Mouse (Mus musculus): Measurements from ENCODE around the gene Tmem184b. TPM values are rescaled to one million over a fixed set of nuclear protein-coding genes. Genes with fewer than 3 reads are reported as not detected.

The Tmem184b gene
- polyA plus RNA-seq, 1 experiment from 2014 or later: 33.8 TPM

DNA sequence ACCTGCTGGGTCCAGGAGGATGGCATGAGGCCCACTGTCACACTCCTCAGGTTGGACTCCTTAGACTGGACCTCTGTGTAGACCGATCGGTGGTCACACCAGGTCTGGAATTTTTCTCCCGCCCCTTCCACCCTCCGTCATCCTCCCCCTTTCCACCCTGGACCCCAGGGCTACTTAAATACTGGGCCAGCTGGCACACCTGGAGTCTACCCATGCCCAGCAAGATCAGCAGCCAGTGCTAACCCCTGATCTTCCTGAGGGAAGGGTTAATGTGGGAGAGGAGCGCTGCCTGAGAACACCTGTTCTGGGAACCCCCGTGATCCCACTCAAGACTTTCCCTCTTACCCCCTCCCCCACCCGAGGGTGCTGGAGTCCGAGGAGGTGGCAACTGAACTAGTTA is 54.7 kb downstream of the Tmem184b start:
- WGBS: 78% methylated on average over 8 of the region's 8 CpGs
- Histone ChIP-seq H3K4me3 (ENCODE audit: low read depth, low read length) (peak overlapping the region; percentile 76), H3K27me3 (ENCODE audit: control insufficient read depth, insufficient read depth, low read length) (peaks cover 6% of the 10 kb centered on the region), H3K9me3 (ENCODE audit: control insufficient read depth, low read length) (no peaks in the 10 kb centered on the region), H3K36me3 (ENCODE audit: control insufficient read depth, insufficient read depth, low read length) (no peaks in the 10 kb centered on the region), H3K9ac (ENCODE audit: low read length) (no peak overlapping the region), H3K4me1 (ENCODE audit: control insufficient read depth, insufficient read depth, low read length) (peaks cover 5% of the 10 kb centered on the region; the same call in 1 of the 2 replicates), H3K27ac (ENCODE audit: low read depth, low read length) (no peak overlapping the region), H3K4me2 (peak overlapping the region; percentile 99)
- ATAC-seq (ENCODE audit: low FRiP score): no peak
- no peak for DNase-seq (ENCODE audit: low spot score, missing footprints)

DNA sequence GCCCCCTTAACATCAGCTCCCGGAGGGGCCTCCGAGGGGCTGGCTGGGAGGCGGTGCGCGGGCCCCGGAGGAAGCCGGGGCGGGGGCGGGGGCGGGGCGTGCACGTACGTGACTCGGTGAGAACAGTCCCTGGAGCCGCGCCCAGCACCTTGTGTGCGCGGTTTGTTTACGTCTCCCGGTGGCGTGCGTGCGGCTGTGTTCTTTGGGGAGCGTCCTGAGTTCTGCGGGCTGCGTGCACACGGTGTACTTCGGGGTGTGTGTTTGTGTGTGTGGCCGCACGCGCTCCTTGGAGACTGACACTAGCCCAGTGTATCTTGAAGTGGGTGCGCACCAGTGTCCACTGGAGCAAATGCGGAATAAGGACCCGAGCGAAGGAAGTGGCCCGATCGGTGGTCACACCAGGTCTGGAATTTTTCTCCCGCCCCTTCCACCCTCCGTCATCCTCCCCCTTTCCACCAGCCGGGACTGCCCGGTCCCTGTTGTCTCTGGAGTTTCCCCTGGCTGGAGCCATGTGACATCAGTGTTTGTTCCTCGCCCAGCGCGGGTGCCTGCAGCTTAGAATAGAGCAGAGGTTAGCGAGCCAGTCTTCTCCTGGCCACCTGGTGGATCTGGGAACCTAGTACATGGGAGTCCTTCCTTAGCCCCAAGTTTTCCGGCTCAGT is 55.4 kb downstream of the Tmem184b start:
- peak; percentile 51 for ATAC-seq (ENCODE audit: low FRiP score)
- H3K27me3 ChIP-seq (ENCODE audit: control insufficient read depth, insufficient read depth, low read length): peaks cover 6% of the 10 kb centered on the region

DNA sequence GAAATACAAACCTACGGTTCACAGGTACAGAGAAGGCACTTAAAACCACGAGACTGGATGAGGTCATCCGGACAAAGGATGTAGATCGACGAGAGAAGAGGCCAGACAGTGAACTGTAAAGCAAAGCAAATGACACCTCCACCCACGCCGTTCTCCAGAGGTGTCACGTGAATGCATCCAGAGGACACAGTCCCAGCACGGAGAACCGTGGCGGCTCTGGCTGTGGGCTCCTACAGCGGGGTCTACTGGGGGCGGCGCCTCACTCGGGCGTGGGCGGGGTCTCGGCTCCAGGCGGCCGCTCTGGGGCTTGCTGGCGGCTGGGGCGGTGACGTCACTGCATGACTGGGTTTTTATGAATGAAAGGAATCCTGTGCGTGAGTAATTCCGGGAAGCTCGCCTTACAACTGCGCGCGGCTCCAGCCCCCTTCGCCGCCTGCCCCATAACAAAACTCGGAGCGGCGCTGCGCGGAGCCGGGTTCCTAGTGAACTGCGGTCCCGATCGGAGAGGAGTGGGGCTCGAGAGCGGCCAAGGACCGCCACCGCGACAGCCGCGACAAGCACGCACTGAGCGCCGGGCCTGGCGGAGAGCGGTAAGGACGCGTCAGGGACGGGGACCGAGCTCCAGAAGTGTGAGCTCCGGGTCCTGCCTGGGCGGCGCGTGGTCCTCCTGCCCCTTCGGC is 56.1 kb downstream of the Tmem184b start:
- H3K36me3 ChIP-seq (ENCODE audit: control insufficient read depth, insufficient read depth, low read length): no peaks in the 10 kb centered on the region
- H3K9me3 ChIP-seq (ENCODE audit: control insufficient read depth, low read length): no peaks in the 10 kb centered on the region
- H3K4me1 ChIP-seq (ENCODE audit: control insufficient read depth, insufficient read depth, low read length): peaks cover 5% of the 10 kb centered on the region; the same call in 1 of the 2 replicates
- WGBS: under 1% methylated on average over 60 of the region's 61 CpGs
- DNase-seq (ENCODE audit: low spot score, missing footprints) (peak; percentile 99), ATAC-seq (ENCODE audit: low FRiP score) (peak; percentile 91)
- peak overlapping the region; percentile 99 for H3K4me2 ChIP-seq
- H3K27ac ChIP-seq (ENCODE audit: low read depth, low read length): peak overlapping the region; percentile 40
- peaks cover 6% of the 10 kb centered on the region for H3K27me3 ChIP-seq (ENCODE audit: control insufficient read depth, insufficient read depth, low read length)
- H3K4me3 ChIP-seq (ENCODE audit: low read depth, low read length): peak overlapping the region; percentile 76
- H3K9ac ChIP-seq (ENCODE audit: low read length): peak overlapping the region; percentile 73

More for the DNA sequence above, 55.4 kb downstream of the Tmem184b start:
- Histone ChIP-seq H3K36me3 (ENCODE audit: control insufficient read depth, insufficient read depth, low read length) (no peaks in the 10 kb centered on the region), H3K9ac (ENCODE audit: low read length) (peak overlapping the region; percentile 73), H3K4me1 (ENCODE audit: control insufficient read depth, insufficient read depth, low read length) (peaks cover 5% of the 10 kb centered on the region; the same call in 1 of the 2 replicates), H3K4me2 (peak overlapping the region; percentile 99), H3K9me3 (ENCODE audit: control insufficient read depth, low read length) (no peaks in the 10 kb centered on the region), H3K4me3 (ENCODE audit: low read depth, low read length) (peak overlapping the region; percentile 76), H3K27ac (ENCODE audit: low read depth, low read length) (peak overlapping the region; percentile 40; the same call in 1 of the 2 replicates)
- peak; percentile 94 for DNase-seq (ENCODE audit: low spot score, missing footprints)
- 1% methylated on average over 44 of the region's 46 CpGs for WGBS

DNA sequence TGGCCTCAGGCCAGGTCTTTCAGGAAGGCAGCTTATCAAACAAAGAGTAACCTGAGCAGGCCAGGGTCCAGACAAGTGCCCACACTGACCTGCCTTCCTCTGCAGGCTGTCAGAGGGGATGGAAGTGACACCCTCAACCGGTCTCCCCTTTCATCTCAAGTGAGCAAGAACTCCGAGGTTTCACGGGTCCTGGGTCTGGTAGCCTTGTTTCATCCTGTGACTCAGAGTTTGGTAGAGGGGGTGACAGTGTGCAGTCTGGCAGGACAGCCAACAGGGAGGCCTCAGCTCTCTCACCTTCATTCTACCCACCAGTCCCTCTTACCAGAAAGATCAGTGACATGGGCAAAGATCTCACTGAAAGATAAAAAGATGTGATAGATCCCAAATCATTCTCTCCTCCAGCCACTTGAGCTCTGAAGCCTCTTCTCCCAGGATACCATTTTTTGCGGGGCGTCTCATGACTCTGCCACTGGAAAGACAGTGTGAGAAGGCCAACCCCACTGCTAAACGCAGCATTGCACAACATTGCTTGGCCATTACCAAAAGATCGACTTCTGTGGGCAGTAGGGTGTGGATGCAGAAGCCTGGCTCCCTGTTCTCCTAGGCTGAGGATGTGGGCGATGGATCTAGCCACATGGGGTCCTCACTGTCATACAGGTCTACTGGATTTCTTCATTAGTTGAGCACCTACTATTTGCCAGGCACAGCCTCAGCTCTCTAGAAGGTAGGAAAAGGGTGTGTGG is 57.1 kb downstream of the Tmem184b start, which contains the start of gene Maff:
Maff (plus strand) TSS at position 571 of the 743 bp plus-strand sequence.
- Histone ChIP-seq H3K27ac (ENCODE audit: low read depth, low read length) (no peak within 1 kb of the TSS; the same call in 1 of the 2 replicates), H3K4me3 (ENCODE audit: low read depth, low read length) (peak within 1 kb of the TSS; percentile 76), H3K27me3 (ENCODE audit: control insufficient read depth, insufficient read depth, low read length) (peaks cover 6% of the 10 kb centered on the region), H3K4me1 (ENCODE audit: control insufficient read depth, insufficient read depth, low read length) (peaks cover 5% of the 10 kb centered on the region; the same call in 1 of the 2 replicates), H3K9me3 (ENCODE audit: control insufficient read depth, low read length) (no peaks in the 10 kb centered on the region), H3K36me3 (ENCODE audit: control insufficient read depth, insufficient read depth, low read length) (no peaks in the 10 kb centered on the region), H3K9ac (ENCODE audit: low read length) (peak within 1 kb of the TSS; percentile 73), H3K4me2 (peak within 1 kb of the TSS; percentile 99)
- ATAC-seq (ENCODE audit: low FRiP score): no peak
- DNase-seq (ENCODE audit: low spot score, missing footprints): no peak
- WGBS: 49% methylated on average over 8 of the region's 8 CpGs

DNA sequence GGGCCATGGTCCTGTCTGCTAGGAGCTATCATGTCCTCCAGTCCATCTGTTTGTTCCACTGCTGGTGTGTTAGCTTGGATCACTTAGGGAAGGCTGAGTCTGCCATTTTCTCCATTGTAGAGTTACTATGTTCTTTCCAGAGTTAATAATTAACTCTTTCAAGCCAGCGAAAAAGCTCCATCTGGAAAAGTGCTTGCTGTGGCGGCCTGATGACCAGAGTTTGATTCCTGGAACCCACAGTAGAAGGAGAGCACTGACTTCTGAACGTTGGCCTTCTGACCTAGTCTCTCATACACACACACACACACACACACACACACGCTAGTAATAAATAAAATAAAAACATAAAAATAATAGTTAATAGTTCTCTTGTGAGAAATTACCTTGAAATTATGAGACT is 58.7 kb downstream of the Tmem184b start:
- Histone ChIP-seq H3K9me3 (ENCODE audit: control insufficient read depth, low read length) (no peaks in the 10 kb centered on the region), H3K9ac (ENCODE audit: low read length) (no peak overlapping the region), H3K36me3 (ENCODE audit: control insufficient read depth, insufficient read depth, low read length) (no peaks in the 10 kb centered on the region), H3K27me3 (ENCODE audit: control insufficient read depth, insufficient read depth, low read length) (peaks cover 6% of the 10 kb centered on the region; the same call in 1 of the 2 replicates), H3K4me3 (ENCODE audit: low read depth, low read length) (no peak overlapping the region), H3K27ac (ENCODE audit: low read depth, low read length) (no peak overlapping the region), H3K4me2 (no peak overlapping the region), H3K4me1 (ENCODE audit: control insufficient read depth, insufficient read depth, low read length) (peaks cover 5% of the 10 kb centered on the region; the same call in 1 of the 2 replicates)
- 83% methylated on average over 4 of the region's 4 CpGs for WGBS
- ATAC-seq (ENCODE audit: low FRiP score) (no peak), DNase-seq (ENCODE audit: low spot score, missing footprints) (no peak)

DNA sequence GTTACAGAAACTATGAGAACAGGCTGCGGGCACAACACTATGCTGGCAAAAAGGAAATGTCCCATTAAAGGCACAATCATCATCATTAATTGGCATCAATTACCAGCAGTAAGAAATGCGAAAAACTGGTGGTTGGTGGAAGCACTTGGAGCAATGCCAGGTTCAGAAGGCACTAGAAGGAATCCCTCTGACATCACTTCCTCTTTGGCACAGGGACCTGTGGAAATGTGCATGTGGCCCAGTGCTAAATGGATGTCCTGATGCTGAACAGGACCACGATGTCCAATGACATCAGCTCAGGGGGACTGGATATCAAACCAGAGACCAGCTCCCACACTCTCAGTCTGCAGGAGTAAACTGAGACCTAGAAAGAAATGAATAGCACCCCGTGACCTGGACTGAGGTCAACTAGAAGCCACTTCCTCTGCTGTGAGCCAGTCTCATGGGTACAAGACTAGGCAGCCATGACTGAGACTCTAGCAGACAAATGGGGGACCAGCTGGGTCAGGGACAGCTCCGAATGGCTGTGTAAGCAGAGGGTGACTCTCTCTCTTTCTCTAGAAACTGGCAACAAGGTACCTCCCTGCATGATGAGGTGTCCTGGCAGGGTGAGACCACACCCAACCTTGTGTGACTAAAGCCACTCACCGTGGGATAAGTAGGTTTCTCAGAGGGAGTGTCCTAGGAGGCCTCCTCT is 60.6 kb downstream of the Tmem184b start:
- 79% methylated on average over 6 of the region's 6 CpGs for WGBS

DNA sequence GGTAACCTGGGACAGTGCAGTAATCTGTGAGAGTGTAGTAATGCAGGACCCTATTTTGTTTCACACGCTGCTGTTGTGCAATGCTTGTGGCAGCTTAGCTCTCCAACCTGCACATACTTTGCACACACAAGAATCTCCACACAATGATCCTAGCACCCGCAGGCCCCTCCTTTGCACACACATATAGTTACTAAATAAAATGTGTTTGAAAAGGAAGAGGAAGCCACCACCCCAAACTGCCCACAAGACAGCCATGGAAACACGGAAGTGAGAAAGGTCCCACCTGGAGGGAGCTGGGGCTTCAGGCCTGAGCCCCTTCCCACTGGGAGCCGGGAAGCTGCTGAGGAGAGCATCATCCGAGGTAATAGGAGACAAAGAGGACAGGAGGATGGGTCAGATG is 64.4 kb downstream of the Tmem184b start:
- Histone ChIP-seq H3K4me3 (ENCODE audit: low read depth, low read length) (no peak overlapping the region), H3K9ac (ENCODE audit: low read length) (no peak overlapping the region), H3K27ac (ENCODE audit: low read depth, low read length) (no peak overlapping the region), H3K36me3 (ENCODE audit: control insufficient read depth, insufficient read depth, low read length) (no peaks in the 10 kb centered on the region), H3K4me2 (no peak overlapping the region), H3K9me3 (ENCODE audit: control insufficient read depth, low read length) (no peaks in the 10 kb centered on the region), H3K27me3 (ENCODE audit: control insufficient read depth, insufficient read depth, low read length) (no peaks in the 10 kb centered on the region), H3K4me1 (ENCODE audit: control insufficient read depth, insufficient read depth, low read length) (peaks cover 5% of the 10 kb centered on the region; the same call in 1 of the 2 replicates)
- WGBS: 77% methylated on average over 5 of the region's 5 CpGs
- DNase-seq (ENCODE audit: low spot score, missing footprints) (no peak), ATAC-seq (ENCODE audit: low FRiP score) (no peak)

More for the DNA sequence above, 60.6 kb downstream of the Tmem184b start:
- no peaks in the 10 kb centered on the region for H3K36me3 ChIP-seq (ENCODE audit: control insufficient read depth, insufficient read depth, low read length)
- H3K27me3 ChIP-seq (ENCODE audit: control insufficient read depth, insufficient read depth, low read length): peaks cover 2% of the 10 kb centered on the region; the same call in 1 of the 2 replicates
- H3K4me2 ChIP-seq: no peak overlapping the region
- DNase-seq (ENCODE audit: low spot score, missing footprints) (no peak), ATAC-seq (ENCODE audit: low FRiP score) (no peak)
- no peaks in the 10 kb centered on the region for H3K4me1 ChIP-seq (ENCODE audit: control insufficient read depth, insufficient read depth, low read length)
- H3K27ac ChIP-seq (ENCODE audit: low read depth, low read length): no peak overlapping the region
- H3K9ac ChIP-seq (ENCODE audit: low read length): no peak overlapping the region
- no peak overlapping the region for H3K4me3 ChIP-seq (ENCODE audit: low read depth, low read length)
- H3K9me3 ChIP-seq (ENCODE audit: control insufficient read depth, low read length): no peaks in the 10 kb centered on the region

DNA sequence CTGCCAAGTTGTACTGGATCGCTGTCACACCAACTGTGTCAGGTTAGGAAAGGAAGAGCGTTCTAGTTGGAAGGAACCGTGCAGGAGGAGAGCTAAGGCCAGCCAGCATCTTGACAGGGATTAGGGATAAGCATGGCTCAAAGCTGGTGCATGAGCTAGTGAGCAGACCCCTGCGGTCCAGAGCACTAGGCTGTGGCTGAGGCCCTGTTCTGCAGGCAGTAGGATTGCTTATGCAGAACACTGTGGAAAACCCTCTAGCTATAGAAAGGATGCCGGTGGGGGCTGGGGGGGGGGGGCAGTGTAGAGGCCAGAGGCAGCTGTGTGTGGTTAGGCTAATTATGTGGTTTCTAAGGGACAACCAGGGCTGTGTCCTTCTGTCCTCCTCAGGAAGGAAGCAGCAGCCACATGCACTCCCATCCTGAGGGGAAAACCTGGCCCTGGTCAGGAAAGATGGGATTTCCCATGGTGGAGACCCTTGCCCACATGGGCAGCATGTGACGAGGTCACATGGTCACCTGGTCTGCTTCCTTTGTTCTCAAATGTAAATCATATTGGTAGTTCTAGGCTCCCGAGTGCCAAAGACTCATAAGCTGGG is 68.2 kb downstream of the Tmem184b start:
- 48% methylated on average over 7 of the region's 7 CpGs for WGBS
- Histone ChIP-seq H3K27ac (ENCODE audit: low read depth, low read length) (no peak overlapping the region; the same call in 1 of the 2 replicates), H3K27me3 (ENCODE audit: control insufficient read depth, insufficient read depth, low read length) (no peaks in the 10 kb centered on the region), H3K4me2 (no peak overlapping the region), H3K4me1 (ENCODE audit: control insufficient read depth, insufficient read depth, low read length) (peaks cover 5% of the 10 kb centered on the region; the same call in 1 of the 2 replicates), H3K4me3 (ENCODE audit: low read depth, low read length) (no peak overlapping the region), H3K9ac (ENCODE audit: low read length) (0 out of 2 replicates have a peak overlapping the region, but pooled peaks have one; percentile 1), H3K9me3 (ENCODE audit: control insufficient read depth, low read length) (no peaks in the 10 kb centered on the region), H3K36me3 (ENCODE audit: control insufficient read depth, insufficient read depth, low read length) (no peaks in the 10 kb centered on the region)
- ATAC-seq (ENCODE audit: low FRiP score) (peak; percentile 44; the same call in 1 of the 2 replicates), DNase-seq (ENCODE audit: low spot score, missing footprints) (peak; percentile 87)
